Mouse (Mus musculus) embryonic fibroblast, embryonic 13.5 days (primary cell): ENCODE data around the gene Dvl2. TPM values are rescaled to one million over a fixed set of nuclear protein-coding genes. Genes with fewer than 3 reads are reported as not detected.

Experiments
- H3K27ac ChIP-seq: 2 replicates; pipeline ENCODE4 v1.5.1; 2012; ENCODE audit warnings: low read length, control low read depth, inconsistent platforms; ENCODE audit not compliant: insufficient read depth
- H3K4me1 ChIP-seq: 2 replicates; pipeline ENCODE4 v1.6.1; 2011; ENCODE audit warnings: low read length; ENCODE audit not compliant: control insufficient read depth, insufficient read depth
- H3K4me3 ChIP-seq: 2 replicates; pipeline ENCODE4 v1.5.1; 2011; ENCODE audit warnings: mild to moderate bottlenecking, control low read depth, low read length; ENCODE audit not compliant: insufficient read depth
- CTCF ChIP-seq: IDR thresholded peaks from 2 replicates; pipeline ENCODE4 v1.5.1; 2011; ENCODE audit warnings: mild to moderate bottlenecking, control low read depth, low read length, moderate library complexity, borderline replicate concordance; ENCODE audit not compliant: insufficient read depth
- POLR2A ChIP-seq: IDR thresholded peaks from 2 replicates; pipeline ENCODE4 v1.6.1; 2011; ENCODE audit warnings: low read depth, mild to moderate bottlenecking, control low read depth, low read length, moderate library complexity
- polyA plus RNA-seq: library from polyadenylated mRNA; stranded (reverse); fragments of >200 nt; gene quantifications from 2 replicates; pipeline ENCODE4 v1.2.4, GENCODE M21; 2011; ENCODE audit warnings: low read depth; ENCODE audit not compliant: missing spikeins, insufficient read length

Dvl2 gene
- polyA plus RNA-seq, 1 experiment, result 32.1 TPM

GRCm38 (mm10) chr11:70040184-70040583, 39.8 kb downstream of the Dvl2 start:
- Histone ChIP-seq H3K4me3 (no peak overlapping the region), H3K27ac (no peak overlapping the region)
- TF ChIP-seq POLR2A (no peak), CTCF (no peak)

GRCm38 (mm10) chr11:70042309-70043085, 42.1 kb downstream of the Dvl2 start:
- Histone ChIP-seq H3K4me1 (no peaks in the 10 kb centered on the region), H3K27ac (no peak overlapping the region), H3K4me3 (no peak overlapping the region)
- TF ChIP-seq POLR2A, result no peak
- TF ChIP-seq CTCF, result no peak

More at GRCm38 (mm10) chr11:70040184-70040583, 39.8 kb downstream of the Dvl2 start:
- H3K4me1 ChIP-seq, result no peaks in the 10 kb centered on the region

- no peak overlapping the region for H3K27ac ChIP-seq
- H3K4me3 ChIP-seq, result no peak overlapping the region
- TF ChIP-seq POLR2A, result no peak
- TF ChIP-seq CTCF, result no peak
- no peaks in the 10 kb centered on the region for H3K4me1 ChIP-seq
Measured at GRCm38 (mm10) chr11:70043665-70044064, 43.3 kb downstream of the Dvl2 start.

- Histone ChIP-seq H3K4me3 (no peak overlapping the region), H3K27ac (no peak overlapping the region), H3K4me1 (no peaks in the 10 kb centered on the region)
- TF ChIP-seq POLR2A (no peak), CTCF (no peak)
Measured at GRCm38 (mm10) chr11:70045435-70045834, 45.0 kb downstream of the Dvl2 start.

DNA sequence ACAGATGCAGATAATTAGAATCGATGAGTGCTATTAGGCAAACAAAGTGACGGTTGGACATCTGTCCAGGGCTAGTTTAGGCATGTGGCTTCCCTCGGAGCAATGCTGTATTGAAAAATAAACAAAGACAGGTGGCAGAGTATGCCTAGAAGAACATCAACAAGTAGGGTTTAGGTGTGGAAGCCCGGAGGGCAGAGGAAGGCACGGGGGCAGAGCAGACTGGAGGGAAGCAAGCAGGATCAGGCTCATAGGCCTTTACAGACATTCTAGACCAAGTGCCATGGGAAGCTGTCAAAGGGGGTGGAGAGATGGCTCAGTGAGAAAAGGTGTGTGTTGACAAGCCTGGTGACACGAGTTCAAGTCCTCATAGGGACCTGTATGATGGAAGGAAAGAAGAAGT, 49.0 kb downstream of the Dvl2 start:
- TF ChIP-seq POLR2A, result no peak
- no peak for TF ChIP-seq CTCF
- Histone ChIP-seq H3K4me1 (no peaks in the 10 kb centered on the region), H3K4me3 (no peak overlapping the region), H3K27ac (no peak overlapping the region)

DNA sequence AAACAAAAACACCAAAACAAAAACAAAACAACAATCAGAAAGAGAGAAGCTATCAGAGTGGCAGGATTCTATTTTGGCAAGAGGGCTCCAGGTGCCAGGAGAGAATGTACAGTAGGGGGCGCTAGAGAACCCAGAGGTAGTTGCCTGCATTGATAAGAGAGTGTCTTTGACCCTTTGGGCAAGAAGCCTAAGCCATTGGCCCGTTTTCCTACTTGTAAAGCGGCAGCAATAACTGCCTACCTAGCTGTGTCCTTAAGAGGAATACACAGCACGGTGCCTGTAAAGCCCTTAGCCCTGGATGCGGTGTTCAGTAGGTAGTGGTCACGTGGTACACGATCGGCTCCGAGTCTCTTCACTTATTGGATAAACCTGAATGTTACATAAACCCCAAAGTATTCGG, 49.4 kb downstream of the Dvl2 start:
- Histone ChIP-seq H3K27ac (no peak overlapping the region), H3K4me1 (no peaks in the 10 kb centered on the region), H3K4me3 (no peak overlapping the region)
- TF ChIP-seq CTCF, result no peak
- no peak for TF ChIP-seq POLR2A

DNA sequence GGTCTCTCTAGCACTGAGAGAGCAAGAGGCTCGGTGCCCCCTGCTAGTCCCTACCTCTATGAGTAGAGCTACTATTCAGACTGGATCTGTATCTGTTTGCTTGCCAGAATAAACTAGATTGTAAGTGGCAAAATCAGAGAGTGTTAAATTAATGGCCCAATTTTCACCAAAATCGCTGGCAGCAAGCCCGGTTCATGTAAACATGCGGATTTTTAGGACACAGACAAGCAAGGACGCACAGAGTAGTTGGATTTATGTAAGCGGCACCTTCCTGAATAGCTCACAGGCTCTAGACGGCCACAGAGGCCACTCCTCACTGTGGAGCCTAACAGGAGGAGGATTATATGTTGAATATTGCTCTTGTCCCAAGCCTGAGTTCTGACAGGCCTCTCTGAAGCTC, 52.8 kb downstream of the Dvl2 start:
- H3K4me1 ChIP-seq, result no peaks in the 10 kb centered on the region
- H3K27ac ChIP-seq, result no peak overlapping the region
- no peak for TF ChIP-seq POLR2A
- no peak for TF ChIP-seq CTCF
- H3K4me3 ChIP-seq, result no peak overlapping the region

DNA sequence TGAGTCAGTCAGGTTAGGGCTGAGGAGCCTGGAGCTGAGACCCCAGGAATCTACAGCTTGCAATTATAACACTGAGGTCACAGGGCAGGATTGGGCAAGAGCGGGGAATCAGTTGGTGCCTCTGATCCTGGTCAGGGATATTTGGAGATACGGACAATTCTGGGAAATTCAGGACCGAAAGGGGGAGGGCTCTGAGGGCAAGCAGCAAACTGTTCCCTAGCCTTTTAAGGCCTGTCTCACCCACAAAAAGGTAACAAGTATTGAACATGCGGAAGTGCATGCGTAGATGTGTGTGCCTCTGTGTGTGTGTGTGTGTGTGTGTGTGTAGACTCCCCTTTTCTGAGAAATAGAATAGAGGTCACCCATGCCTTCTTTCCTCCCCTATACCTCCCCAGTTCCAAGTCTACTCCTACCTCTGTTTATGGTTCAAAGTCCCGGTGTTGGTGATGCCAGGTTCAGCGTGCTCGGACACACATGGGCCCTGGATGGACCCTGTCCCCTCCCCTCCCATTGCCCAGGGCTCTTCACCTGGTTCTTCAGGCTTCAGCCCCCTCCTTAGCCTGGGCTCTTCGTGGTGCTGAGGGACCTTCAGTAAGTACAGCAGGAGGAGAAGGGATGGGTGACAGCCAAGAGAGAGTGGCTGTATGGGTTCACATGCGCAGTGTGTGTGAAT, 53.6 kb downstream of the Dvl2 start, which contains the start of gene Asgr1:
Gene Asgr1 (plus strand): TSS at position 188 of the 673 bp plus-strand sequence.
- TF ChIP-seq CTCF (no peak), POLR2A (no peak)
- no peaks in the 10 kb centered on the region for H3K4me1 ChIP-seq
- no peak within 1 kb of the TSS for H3K4me3 ChIP-seq
- H3K27ac ChIP-seq, result no peak within 1 kb of the TSS

- Histone ChIP-seq H3K4me1 (no peaks in the 10 kb centered on the region), H3K27ac (no peak overlapping the region), H3K4me3 (no peak overlapping the region)
- TF ChIP-seq CTCF (peak; percentile 64), POLR2A (no peak)
Measured at GRCm38 (mm10) chr11:70055618-70056214, 55.3 kb downstream of the Dvl2 start.

GRCm38 (mm10) chr11:70057805-70058204, 57.4 kb downstream of the Dvl2 start:
- no peak overlapping the region for H3K4me3 ChIP-seq
- H3K27ac ChIP-seq, result no peak overlapping the region
- no peaks in the 10 kb centered on the region for H3K4me1 ChIP-seq
- no peak for TF ChIP-seq POLR2A
- no peak for TF ChIP-seq CTCF
